Mouse (Mus musculus): Measurements from ENCODE around the gene Actr8.

Actr8 gene

DNA sequence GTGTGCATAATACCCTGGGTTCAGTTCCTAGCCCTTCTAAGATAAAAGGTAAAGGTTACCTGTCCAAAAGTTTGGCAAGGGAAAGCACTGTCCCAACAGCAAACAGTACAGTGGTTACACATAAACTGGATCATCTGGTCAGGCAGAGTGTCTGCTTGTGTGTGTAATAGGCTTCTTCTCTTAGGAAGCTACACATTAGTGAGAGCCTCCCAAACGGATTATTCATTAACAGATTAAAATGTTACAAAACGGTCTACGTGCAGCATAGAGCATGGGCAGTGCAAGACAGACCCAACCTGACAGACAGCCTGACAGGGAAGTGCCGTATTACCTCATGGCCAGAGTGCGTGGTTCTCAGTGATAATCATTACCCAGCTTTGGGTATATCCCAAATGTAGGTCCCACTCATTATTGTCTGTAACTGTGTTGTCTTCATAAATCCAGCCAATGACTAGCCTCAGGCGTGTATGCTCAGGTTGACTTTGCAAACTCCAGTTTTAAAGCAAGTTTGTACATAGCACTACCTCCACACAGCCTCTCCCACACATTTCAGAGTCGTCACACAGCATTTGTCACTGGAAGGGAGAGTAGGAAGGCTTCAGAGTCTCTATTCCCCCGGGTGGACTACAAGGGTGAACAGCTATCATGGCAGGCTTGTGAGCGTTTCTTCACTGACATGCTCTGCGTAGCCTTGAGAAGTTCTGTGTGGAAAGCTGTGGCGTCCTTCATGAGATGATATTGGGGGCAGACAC lies 18.0 kb downstream of the Actr8 start:
- DNase-seq (ENCODE audit: low read depth, low spot score): no peak

GRCm38 (mm10) chr14:29997345-29997744 lies 19.2 kb downstream of the Actr8 start:
- no peak for DNase-seq (ENCODE audit: low read depth, low spot score)

- DNase-seq (ENCODE audit: low read depth, low spot score): no peak
These were observed 20.8 kb downstream of the Actr8 start for GRCm38 (mm10) chr14:29998747-29999474.

DNA sequence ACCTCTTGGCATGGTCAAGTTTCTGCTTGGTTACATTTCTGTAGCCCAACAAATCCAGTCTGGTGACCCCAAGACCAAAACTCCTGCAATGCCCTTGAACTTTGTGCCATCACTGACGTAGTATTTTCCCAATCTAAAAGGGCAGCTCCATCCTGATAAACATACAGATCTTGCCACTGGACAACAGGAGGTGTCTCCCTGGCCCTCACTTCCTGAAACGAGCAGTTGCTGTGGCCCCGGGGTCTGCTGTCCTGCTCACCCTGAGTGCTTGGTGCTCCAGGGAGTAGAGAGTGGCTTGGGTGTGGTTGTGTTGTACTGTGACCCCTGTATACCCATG lies 21.3 kb downstream of the Actr8 start:
- no peak for DNase-seq (ENCODE audit: low read depth, low spot score)

DNA sequence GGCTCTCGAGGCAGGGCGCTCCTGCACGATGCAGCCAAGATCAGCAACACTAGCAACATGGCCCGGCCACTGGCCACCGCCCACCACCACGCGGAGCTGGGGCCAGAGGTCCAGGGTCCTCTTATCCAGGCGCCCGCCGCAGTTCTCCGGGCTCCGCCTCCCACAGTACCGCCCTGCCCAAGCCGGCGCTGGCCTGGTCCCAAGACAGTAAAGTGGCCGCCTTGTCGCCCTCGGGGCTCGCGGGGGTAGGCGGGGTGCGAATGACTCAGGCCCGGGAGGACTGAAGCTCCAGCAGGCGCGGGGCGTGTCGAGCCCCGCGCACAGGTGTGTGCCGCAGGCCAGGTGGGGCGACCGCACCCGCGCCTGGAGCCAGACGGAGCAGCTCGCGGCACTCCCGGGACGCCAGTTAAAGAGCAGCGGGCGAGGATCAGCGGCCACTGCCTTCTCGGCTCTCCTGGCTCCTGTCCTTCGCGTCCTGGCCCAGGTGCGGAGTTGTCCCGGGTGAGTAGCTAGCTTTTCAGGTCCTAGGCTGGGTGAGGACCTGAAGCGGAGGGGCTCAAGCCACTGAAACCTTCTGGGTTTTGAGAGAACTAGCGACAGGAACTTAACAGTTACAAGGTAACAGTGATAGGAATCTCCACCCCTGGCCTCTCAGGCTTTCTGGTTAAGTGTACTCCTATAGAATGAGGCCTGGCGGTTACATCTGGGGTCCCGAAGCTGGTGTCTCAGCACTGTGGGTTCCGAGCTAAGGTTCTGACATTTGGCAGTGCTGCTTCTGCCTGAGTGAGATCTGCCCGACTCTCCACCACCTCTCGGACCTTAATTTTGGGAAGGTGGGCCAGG lies 30.8 kb downstream of the Actr8 start, which contains the start of the genes Il17rb and Chdh:
TSS of gene Il17rb (minus strand) at position 164 of the 843 bp plus-strand sequence.
TSS of gene Chdh (plus strand) at position 291 of the 843 bp plus-strand sequence.
- no peak for DNase-seq (ENCODE audit: low read depth, low spot score)

DNA sequence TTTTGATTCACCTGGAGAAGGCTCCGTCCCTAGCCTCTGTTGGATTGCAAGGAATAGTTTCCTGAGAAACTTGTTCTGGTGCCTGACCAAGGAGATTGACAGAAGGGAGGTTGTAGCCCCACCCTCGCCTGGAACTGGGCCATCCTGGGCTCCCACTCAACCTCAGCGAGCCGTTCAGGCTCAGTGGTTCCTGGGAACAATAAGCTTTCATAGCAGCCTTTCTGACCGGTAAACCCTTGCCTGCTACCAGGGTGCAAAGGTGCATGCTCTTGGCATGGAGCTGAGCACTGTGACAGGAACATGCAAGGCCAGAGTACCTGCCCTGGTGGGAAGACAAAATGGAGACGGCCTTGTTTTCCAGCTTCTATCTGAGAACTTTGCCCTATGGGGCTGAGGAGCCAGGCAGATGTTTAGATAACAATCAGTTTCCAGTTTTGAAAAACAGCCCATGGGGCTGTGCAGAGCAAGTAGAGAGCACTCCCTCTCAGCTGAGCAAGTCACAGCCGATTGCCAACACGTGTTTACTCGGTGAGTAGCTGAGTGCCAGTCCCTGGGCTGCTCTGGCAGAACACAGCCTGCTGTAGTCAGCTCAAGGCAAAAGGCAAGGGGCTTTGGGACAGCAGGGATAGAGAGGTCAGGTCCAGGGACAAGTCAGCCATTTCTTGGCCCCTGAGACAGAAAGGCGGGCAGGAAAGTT lies 31.9 kb downstream of the Actr8 start:
- no peak for DNase-seq (ENCODE audit: low read depth, low spot score)

DNA sequence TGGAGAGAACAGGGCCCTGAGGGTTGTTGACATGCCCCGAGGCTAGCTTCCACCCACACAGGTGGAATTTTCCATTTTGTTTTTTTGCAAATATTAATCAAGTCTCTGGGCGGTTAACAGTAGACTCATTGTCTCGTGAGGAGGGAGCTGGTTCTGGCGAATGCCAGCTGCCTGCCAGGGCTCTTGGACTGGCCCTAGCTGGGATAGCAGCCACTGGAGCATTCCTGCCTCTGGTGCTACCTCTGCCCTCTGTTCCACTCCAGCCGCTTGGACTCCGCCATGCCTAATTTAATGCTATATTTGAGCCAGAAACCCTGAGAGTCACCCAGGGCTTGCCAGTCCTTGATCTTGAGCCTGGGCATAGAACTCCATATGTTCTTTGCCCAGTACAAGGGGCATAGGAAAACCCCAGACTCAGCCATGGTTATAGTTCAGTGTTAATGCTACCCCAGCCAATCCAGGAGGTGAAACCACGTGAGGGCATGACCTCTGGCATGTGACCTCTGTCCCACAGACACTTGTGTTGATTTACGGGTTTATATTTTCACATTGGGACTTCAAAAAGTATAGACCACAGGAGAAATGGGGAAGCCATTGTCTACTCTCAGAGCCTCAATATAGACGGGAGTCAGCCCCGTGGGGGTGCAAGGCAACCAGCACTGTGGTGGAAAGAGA lies 33.9 kb downstream of the Actr8 start:
- no peak for DNase-seq (ENCODE audit: low read depth, low spot score)

DNA sequence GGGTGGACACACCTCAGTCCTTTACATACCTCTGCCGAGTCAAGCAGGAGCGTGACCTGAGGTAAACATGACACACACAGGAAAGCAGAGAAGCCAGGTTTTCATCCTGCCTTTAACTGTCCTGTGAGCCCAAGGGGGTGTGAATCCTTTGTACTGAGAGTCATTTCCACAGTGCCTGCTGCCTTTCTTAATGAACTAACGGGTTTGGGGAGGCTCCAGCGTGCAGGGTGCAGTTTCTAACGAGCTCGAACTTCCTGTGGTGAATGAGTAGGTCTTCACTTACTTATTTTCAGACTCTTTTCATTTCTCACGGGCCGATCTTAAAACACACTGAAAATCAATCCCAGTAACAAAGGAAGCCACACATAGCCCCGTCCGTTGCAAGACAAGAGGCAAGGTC lies 36.4 kb downstream of the Actr8 start:
- no peak for DNase-seq (ENCODE audit: low read depth, low spot score)

DNA sequence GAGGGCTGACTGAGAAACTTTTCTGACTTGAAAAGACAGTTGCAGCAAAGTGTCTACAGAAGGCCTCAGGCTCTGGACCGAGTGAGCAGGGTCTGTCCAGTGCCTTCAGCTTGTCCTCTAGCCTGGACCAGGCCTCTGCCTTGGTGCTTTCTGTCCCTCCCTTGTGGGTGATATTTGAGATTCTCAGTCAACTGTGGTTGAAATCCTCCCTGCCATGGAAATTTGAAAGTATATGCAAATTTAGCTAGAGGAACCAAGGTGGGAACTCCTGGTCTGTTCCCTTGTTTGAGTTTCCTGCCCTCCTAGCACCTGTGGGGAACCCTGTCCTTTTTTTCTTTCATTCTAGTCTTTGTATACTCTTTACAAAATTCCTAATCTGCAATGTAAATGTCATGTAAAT lies 36.9 kb downstream of the Actr8 start:
- no peak for DNase-seq (ENCODE audit: low read depth, low spot score)

- DNase-seq (ENCODE audit: low read depth, low spot score): no peak
These were observed 38.5 kb downstream of the Actr8 start for GRCm38 (mm10) chr14:30016666-30017065.

DNA sequence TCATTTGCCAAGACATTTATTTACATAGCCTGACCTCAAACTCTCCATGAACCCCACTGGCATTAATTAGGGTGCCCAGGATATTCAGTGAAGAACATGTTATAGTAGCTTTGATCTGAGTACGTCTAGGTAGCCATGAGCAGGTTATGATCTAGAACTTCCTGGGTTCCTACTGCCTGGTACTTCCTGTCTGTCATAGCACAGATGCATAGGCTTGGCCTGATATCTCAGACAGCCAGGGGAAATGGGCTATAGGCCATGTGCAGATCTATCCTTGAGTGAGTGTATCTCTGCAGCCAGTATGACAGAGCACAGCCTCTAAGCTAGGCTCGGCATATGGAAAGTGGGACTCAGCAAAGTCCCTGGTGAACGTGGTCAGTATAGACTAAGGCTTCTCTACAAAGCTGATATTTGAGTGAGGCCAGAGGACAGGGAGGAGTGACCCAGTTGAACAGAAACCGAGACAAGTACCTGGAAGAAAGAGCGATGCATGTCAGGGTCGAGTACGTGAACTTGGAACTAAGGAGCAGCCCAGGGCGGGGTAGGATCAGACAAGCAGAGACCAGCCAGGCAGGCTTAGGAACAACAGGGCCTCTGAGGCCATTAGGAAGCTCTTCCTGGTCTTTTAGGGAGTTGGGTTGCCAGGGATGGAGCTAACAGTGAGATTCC lies 39.8 kb downstream of the Actr8 start:
- no peak for DNase-seq (ENCODE audit: low read depth, low spot score)

DNA sequence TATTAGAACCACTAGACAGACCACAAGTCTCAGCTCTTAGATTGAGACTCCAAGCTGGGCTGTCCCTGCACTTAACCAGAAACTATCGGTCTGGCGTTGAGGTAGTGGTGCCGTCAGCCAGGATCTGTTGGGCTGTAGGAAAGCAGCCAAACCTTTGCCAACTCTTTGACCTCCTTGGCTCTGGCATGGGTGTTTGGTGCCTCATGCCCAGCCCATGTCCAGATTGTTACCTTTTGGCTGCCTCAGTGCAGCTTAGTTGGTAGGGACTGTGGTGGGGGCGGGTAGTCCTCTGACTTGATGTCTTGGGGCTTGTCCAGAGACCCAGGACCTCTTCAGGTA lies 40.3 kb downstream of the Actr8 start:
- no peak for DNase-seq (ENCODE audit: low read depth, low spot score)

GRCm38 (mm10) chr14:30018846-30019245 lies 40.7 kb downstream of the Actr8 start:
- no peak for DNase-seq (ENCODE audit: low read depth, low spot score)

DNA sequence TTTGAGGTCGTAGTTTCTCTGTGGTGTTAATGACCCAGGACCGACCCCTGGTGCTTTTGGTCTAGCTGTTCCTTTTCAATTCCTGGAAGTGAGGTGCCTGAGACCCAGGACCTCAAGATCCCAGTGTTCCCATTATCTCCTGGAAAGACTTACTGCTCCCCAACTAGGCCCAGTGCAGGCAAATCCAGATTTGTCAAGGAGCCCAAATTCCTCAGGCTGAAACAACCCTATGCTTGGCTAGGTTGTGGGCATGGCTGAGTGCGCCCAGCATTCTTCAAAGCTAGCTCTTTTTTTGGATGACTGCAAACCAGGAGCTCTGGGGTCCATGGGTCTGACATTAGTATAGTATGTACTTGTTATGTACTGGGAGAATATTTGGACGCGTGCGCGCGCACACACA lies 41.2 kb downstream of the Actr8 start:
- DNase-seq (ENCODE audit: low read depth, low spot score): no peak

GRCm38 (mm10) chr14:30019792-30020575 lies 41.8 kb downstream of the Actr8 start:
- DNase-seq (ENCODE audit: low read depth, low spot score): no peak

- DNase-seq (ENCODE audit: low read depth, low spot score): no peak
These were observed 44.3 kb downstream of the Actr8 start for GRCm38 (mm10) chr14:30022471-30022870.

GRCm38 (mm10) chr14:30024387-30024786 lies 46.2 kb downstream of the Actr8 start:
- DNase-seq (ENCODE audit: low read depth, low spot score): no peak

- DNase-seq (ENCODE audit: low read depth, low spot score): no peak
These were observed 49.2 kb downstream of the Actr8 start for GRCm38 (mm10) chr14:30027378-30027777.

DNA sequence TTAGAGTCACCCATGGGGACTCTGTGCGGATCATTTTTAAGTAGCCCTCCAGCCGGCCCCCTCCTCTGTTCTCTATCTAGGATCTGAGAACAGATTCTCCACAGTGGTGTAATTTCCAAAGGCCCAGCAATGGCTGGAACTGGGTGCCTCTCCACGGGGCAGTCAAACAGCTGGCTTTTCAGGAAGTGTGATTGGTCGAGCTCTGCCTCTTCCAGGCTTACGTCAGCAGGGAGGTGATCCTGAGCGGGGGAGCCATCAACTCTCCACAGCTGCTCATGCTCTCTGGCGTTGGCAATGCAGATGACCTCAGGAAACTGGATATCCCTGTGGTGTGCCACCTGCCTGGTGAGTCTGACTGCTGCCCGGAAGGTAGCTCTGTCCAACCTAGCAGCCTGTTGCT lies 55.3 kb downstream of the Actr8 start:
- no peak for DNase-seq (ENCODE audit: low read depth, low spot score)

DNA sequence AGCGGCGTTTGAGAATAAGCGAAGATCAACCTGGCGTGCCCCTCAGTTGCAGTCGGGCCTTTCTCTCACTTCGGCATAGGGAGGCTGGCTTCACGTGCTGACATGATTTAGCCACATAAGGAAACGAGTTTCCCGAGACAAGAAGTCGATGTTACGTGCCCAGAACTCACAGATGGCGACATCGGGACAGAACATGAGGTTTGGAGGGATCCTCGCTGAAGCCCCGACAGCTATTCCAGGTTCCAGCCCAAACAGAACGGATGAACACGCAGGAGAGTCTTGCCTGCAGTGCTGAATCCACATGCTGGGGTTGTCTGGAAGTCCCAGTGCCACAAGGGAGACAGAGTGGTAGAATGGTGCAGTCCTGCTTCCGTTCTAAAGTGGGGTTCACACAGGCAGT lies 60.3 kb downstream of the Actr8 start:
- DNase-seq (ENCODE audit: low read depth, low spot score): no peak
